Mouse (Mus musculus) left cerebral cortex, adult 18-20 months (tissue): ENCODE results near the gene Klrd1. TPM values are rescaled to one million over a fixed set of nuclear protein-coding genes. Genes with fewer than 3 reads are reported as not detected.

Experiments used
- total RNA-seq, 2 experiments: library from RNA; stranded (reverse); gene quantifications; 2 replicates each; pipeline ENCODE4 v1.2.3; 2021

The Klrd1 gene
- total RNA-seq, 2 experiments from 2014 or later = not detected

Other genes starting within 250 kb of the Klrd1 start
- gene Clec12a, start 249.1 kb upstream of the Klrd1 start, total RNA-seq = under 1 TPM; 0.23 to 0.28 TPM
- not detected for gene Clec12b, start 205.9 kb upstream of the Klrd1 start, total RNA-seq
- gene Clec1b, start 194.5 kb upstream of the Klrd1 start, total RNA-seq = under 1 TPM in 1 of 2 experiments, not detected in 1; 0.72 TPM
- gene Clec9a, start 182.9 kb upstream of the Klrd1 start, total RNA-seq = not detected
- gene Clec1a, start 139.8 kb upstream of the Klrd1 start, total RNA-seq = 1 to 10 TPM; 1.0 to 1.2 TPM
- gene Olr1, start 84.6 kb upstream of the Klrd1 start, total RNA-seq = not detected
- gene Tmem52b, start 79.2 kb upstream of the Klrd1 start, total RNA-seq = not detected
- gene Gabarapl1, start 58.6 kb upstream of the Klrd1 start, total RNA-seq = 100 to 1,000 TPM; 814 to 828 TPM
- not detected for gene Klre1, start 13.9 kb upstream of the Klrd1 start, total RNA-seq
- not detected for gene Klrk1, start 32.1 kb downstream of the Klrd1 start, total RNA-seq
- not detected for gene Klrc3, start 51.6 kb downstream of the Klrd1 start, total RNA-seq
- gene Klrc2, start 68.9 kb downstream of the Klrd1 start, total RNA-seq = not detected
- gene Klrc1, start 87.2 kb downstream of the Klrd1 start, total RNA-seq = not detected
- gene Klri1, start 125.3 kb downstream of the Klrd1 start, total RNA-seq = not detected
- gene Klri2, start 148.7 kb downstream of the Klrd1 start, total RNA-seq = not detected
- not detected for gene Gm156, start 192.5 kb downstream of the Klrd1 start, total RNA-seq